10 mouse cellular contexts compared by ENCODE assay signal in the genomic region with DNA sequence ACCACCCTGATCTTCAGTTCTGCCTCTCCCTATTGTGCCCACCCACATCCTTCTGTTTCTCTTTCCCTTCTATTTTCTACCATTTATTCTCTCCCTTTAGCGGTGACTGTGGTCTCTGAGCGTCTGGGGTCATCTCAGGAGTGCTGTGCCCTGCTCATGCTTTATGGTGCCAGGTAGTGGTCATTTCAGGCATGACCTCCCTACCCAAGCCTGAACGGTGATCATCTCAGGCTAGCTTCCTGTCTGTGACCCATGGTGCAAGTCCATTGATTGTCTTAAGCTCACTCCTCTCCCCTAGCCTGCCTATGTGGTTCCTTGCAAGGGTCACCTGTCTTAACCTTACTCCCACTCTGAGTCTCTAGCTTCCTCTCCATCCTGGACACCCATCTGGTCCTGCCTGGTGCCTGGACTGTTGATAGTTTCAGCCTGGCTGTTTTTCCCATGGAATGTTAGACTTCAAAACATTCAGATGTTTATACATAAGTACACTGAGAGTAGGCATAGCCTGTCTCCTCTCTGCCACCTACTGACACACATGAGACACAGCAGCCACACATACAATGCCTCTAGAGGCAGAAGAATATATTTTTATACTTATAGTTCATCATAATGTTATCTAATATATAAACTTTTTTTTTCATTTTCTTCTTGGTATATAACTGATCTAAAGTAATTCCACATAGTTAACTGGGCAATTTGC.
DNase-seq lines count a peak whose midpoint lies in the region; ATAC-seq and TF ChIP-seq lines count a peak whose summit lies in the region.
"Had no signal": no experiment of that assay in that cellular context is flagged by ENCODE, and none has a peak within 500 bp of the region (broad histone marks: within the 10 kb centered on the region; RNA-seq: fewer than 3 reads in every experiment).

No protein-coding gene starts in this region.

- 68% methylated on average over 3 of the region's 3 CpGs for WGBS in liver, postnatal 0 days (ENCODE audit: insufficient replicate concordance)
- WGBS in liver, embryonic 11.5 days = 74% methylated on average over 3 of the region's 3 CpGs
- WGBS in embryonic facial prominence, embryonic 13.5 days = 78% methylated on average over 3 of the region's 3 CpGs
- WGBS in neural tube, embryonic 14.5 days = 91% methylated on average over 3 of the region's 3 CpGs

- H3K27me3 ChIP-seq in liver, postnatal 0 days (ENCODE audit: insufficient read depth, low read length) = no peaks in the 10 kb centered on the region
- H3K27me3 ChIP-seq in liver, embryonic 11.5 days (replicated peaks; ENCODE audit: control insufficient read depth, insufficient read depth, low read length) = no peaks in the 10 kb centered on the region
- H3K27me3 ChIP-seq in embryonic facial prominence, embryonic 13.5 days = no peaks in the 10 kb centered on the region
- H3K27me3 ChIP-seq in neural tube, embryonic 14.5 days (ENCODE audit: control insufficient read depth, insufficient read depth, low read length) = no peaks in the 10 kb centered on the region

- peak; percentile 2 to 10 for DNase-seq in cerebellum, postnatal 10 days
- DNase-seq in cerebellum, adult 9-10 months = no peak
- DNase-seq in liver, postnatal 0 days = no peak
- no peak for DNase-seq in liver, embryonic 11.5 days (ENCODE audit: low spot score)
- no peak for DNase-seq in adrenal gland, adult 18-20 months (ENCODE audit: low spot score in 2 of 2)
- DNase-seq: adrenal gland, adult 8-10 months had no signal

- no peak for ATAC-seq in liver, postnatal 0 days
- no peak for ATAC-seq in liver, embryonic 11.5 days (replicated peaks; ENCODE audit: low FRiP score)
- peak; percentile 43; the same call in 1 of the 2 replicates for ATAC-seq in embryonic facial prominence, embryonic 13.5 days (ENCODE audit: insufficient number of reproducible peaks, insufficient read depth, low FRiP score, low TSS enrichment, low read depth)
- ATAC-seq in neural tube, embryonic 14.5 days (ENCODE audit: low read depth) = peak; percentile 44; the same call in 1 of the 2 replicates
- no peak for ATAC-seq in megakaryocyte-erythroid progenitor cell, adult 5-6 weeks (replicated peaks; ENCODE audit: low FRiP score, low TSS enrichment, poor library complexity, severe bottlenecking)

- TF ChIP-seq EP300 in liver, postnatal 0 days (IDR thresholded peaks at IDR 0.05; ENCODE audit: low read depth) = no peak

- no peaks in the 10 kb centered on the region for H3K9me3 ChIP-seq in liver, postnatal 0 days (ENCODE audit: low read length)
- no peaks in the 10 kb centered on the region for H3K9me3 ChIP-seq in liver, embryonic 11.5 days (ENCODE audit: control insufficient read depth, low read length)
- no peaks in the 10 kb centered on the region for H3K9me3 ChIP-seq in embryonic facial prominence, embryonic 13.5 days
- H3K9me3 ChIP-seq in neural tube, embryonic 14.5 days (ENCODE audit: control insufficient read depth, low read length) = no peaks in the 10 kb centered on the region
- H3K9me3 ChIP-seq: heart, embryonic 10.5 days had no signal

- no peak overlapping the region for H3K4me2 ChIP-seq in liver, postnatal 0 days (ENCODE audit: low read depth, low read length)
- no peak overlapping the region for H3K4me2 ChIP-seq in liver, embryonic 11.5 days
- no peak overlapping the region for H3K4me2 ChIP-seq in embryonic facial prominence, embryonic 13.5 days
- no peak overlapping the region for H3K4me2 ChIP-seq in neural tube, embryonic 14.5 days (ENCODE audit: low read depth, low read length)

- no peak overlapping the region for H3K27ac ChIP-seq in liver, postnatal 0 days (ENCODE audit: low read depth)
- H3K27ac ChIP-seq in liver, embryonic 11.5 days (ENCODE audit: low read depth, low read length) = no peak overlapping the region
- no peak overlapping the region for H3K27ac ChIP-seq in embryonic facial prominence, embryonic 13.5 days
- no peak overlapping the region for H3K27ac ChIP-seq in neural tube, embryonic 14.5 days (ENCODE audit: low read depth, low read length)
- H3K27ac ChIP-seq: heart, embryonic 10.5 days had no signal

- H3K9ac ChIP-seq in liver, postnatal 0 days (replicated peaks) = no peak overlapping the region
- no peak overlapping the region for H3K9ac ChIP-seq in liver, embryonic 11.5 days (ENCODE audit: low read depth, low read length)
- H3K9ac ChIP-seq in embryonic facial prominence, embryonic 13.5 days = no peak overlapping the region
- no peak overlapping the region for H3K9ac ChIP-seq in neural tube, embryonic 14.5 days (replicated peaks; ENCODE audit: low read depth, low read length)

- no peaks in the 10 kb centered on the region for H3K4me1 ChIP-seq in liver, postnatal 0 days (ENCODE audit: insufficient read depth)
- H3K4me1 ChIP-seq in liver, embryonic 11.5 days (replicated peaks; ENCODE audit: control insufficient read depth, insufficient read depth, low read length) = no peaks in the 10 kb centered on the region
- H3K4me1 ChIP-seq in embryonic facial prominence, embryonic 13.5 days = no peaks in the 10 kb centered on the region
- H3K4me1 ChIP-seq in neural tube, embryonic 14.5 days (ENCODE audit: control insufficient read depth, insufficient read depth, low read length) = no peaks in the 10 kb centered on the region
- H3K4me1 ChIP-seq: heart, embryonic 10.5 days had no signal

- no peaks in the 10 kb centered on the region for H3K36me3 ChIP-seq in liver, postnatal 0 days (replicated peaks; ENCODE audit: insufficient read depth, low read length)
- H3K36me3 ChIP-seq in liver, embryonic 11.5 days (ENCODE audit: control insufficient read depth, insufficient read depth, low read length) = no peaks in the 10 kb centered on the region
- no peaks in the 10 kb centered on the region for H3K36me3 ChIP-seq in embryonic facial prominence, embryonic 13.5 days
- H3K36me3 ChIP-seq in neural tube, embryonic 14.5 days (ENCODE audit: control insufficient read depth, insufficient read depth, low read length) = no peaks in the 10 kb centered on the region
- H3K36me3 ChIP-seq: heart, embryonic 10.5 days had no signal

- TF ChIP-seq CTCF in liver, postnatal 0 days (IDR thresholded peaks at IDR 0.05; ENCODE audit: low read depth) = 0 out of 2 replicates have a peak, but pooled peaks have one; percentile 14

- H3K4me3 ChIP-seq in liver, postnatal 0 days (ENCODE audit: low read depth, low read length) = no peak overlapping the region
- no peak overlapping the region for H3K4me3 ChIP-seq in liver, embryonic 11.5 days (ENCODE audit: low read depth, low read length)
- H3K4me3 ChIP-seq in embryonic facial prominence, embryonic 13.5 days = no peak overlapping the region
- H3K4me3 ChIP-seq in neural tube, embryonic 14.5 days (ENCODE audit: low read depth, low read length) = no peak overlapping the region
- H3K4me3 ChIP-seq: heart, embryonic 10.5 days had no signal

Comparison
In these comparisons a context has a peak if more than half of its experiments do, and no peak if none do; other contexts are left out.
1. DNase-seq: peak in cerebellum, postnatal 10 days (2 of 2); none in cerebellum, adult 9-10 months (single experiment), liver, postnatal 0 days (single experiment), liver, embryonic 11.5 days (single experiment) and adrenal gland, adult 18-20 months (0 of 2).
2. ATAC-seq: peak in embryonic facial prominence, embryonic 13.5 days (single experiment) and neural tube, embryonic 14.5 days (single experiment); none in liver, postnatal 0 days (single experiment), liver, embryonic 11.5 days (single experiment) and megakaryocyte-erythroid progenitor cell, adult 5-6 weeks (single experiment).